Mouse (Mus musculus) liver, postnatal 0 days (tissue): Measurements from ENCODE around the gene Hbq1b.

Source experiments
- CTCF ChIP-seq: sonication (generic); IDR thresholded peaks from 2 replicates; pipeline ENCODE4 v1.5.1; 2016; ENCODE audit warnings: antibody characterized with exemption, low read depth
- EP300 ChIP-seq: IDR thresholded peaks from 2 replicates; pipeline ENCODE4 v1.6.1; 2016; ENCODE audit warnings: antibody characterized with exemption, low read depth, mild to moderate bottlenecking

- TF ChIP-seq CTCF = no peak
- TF ChIP-seq EP300 = peak; percentile 51; the same call in 1 of the 2 replicates
Measured at GRCm38 (mm10) chr11:32267188-32267884, 19.4 kb upstream of the Hbq1b start, which contains the start of gene Nprl3.
